Mouse (Mus musculus) CH12.LX (cell line): Measurements from ENCODE around the gene Gsdmc4. TPM values are rescaled to one million over a fixed set of nuclear protein-coding genes. Genes with fewer than 3 reads are reported as not detected.

Experiments
- DNase-seq: peaks from one replicate; pipeline ENCODE4 v3.0.0-alpha.2; 2013; ENCODE audit errors: extremely low read depth
- H3K27ac ChIP-seq: 2 replicates; pipeline ENCODE4 v1.5.1; 2012; ENCODE audit warnings: low read depth, mild to moderate bottlenecking, control low read depth, moderate library complexity; ENCODE audit not compliant: insufficient read depth
- H3K27me3 ChIP-seq: replicated peaks from 2 replicates; pipeline ENCODE3; 2012; ENCODE audit warnings: inconsistent platforms
- H3K36me3 ChIP-seq, 2 experiments: replicated peaks in 1 of 2; 2 replicates each; pipeline versions ENCODE3 to v1.6.1; 2012; ENCODE audit warnings: inconsistent platforms in 1 of 2, low read length in 1 of 2, mild to moderate bottlenecking in 1 of 2, mixed read lengths in 1 of 2, moderate library complexity in 1 of 2; ENCODE audit not compliant: control insufficient read depth in 1 of 2, insufficient read depth in 1 of 2
- H3K4me1 ChIP-seq, 2 experiments: 2 replicates each; pipeline ENCODE4 v1.6.1; 2012; ENCODE audit warnings: inconsistent platforms in 1 of 2, moderate library complexity in 1 of 2; ENCODE audit not compliant: insufficient read depth in 2 of 2, control insufficient read depth in 1 of 2
- H3K4me2 ChIP-seq: 2 replicates; pipeline ENCODE4 v1.6.1; 2012; ENCODE audit warnings: low read depth, mild to moderate bottlenecking, control low read depth; ENCODE audit not compliant: poor library complexity, insufficient read depth, severe bottlenecking
- H3K4me3 ChIP-seq, 3 experiments: fragments of 150-350 bp in 1 of 3; sonication (generic) in 1 of 3; replicated peaks in 1 of 3; 2 replicates each; pipeline versions ENCODE3 to v1.5.1; 2011 to 2012; ENCODE audit warnings: low read depth in 2 of 3, low read length in 2 of 3, mild to moderate bottlenecking in 2 of 3, moderate library complexity in 2 of 3, control low read depth in 1 of 3, improper control_type of control experiment in 1 of 3, inconsistent platforms in 1 of 3, mixed read lengths in 1 of 3; ENCODE audit not compliant: poor library complexity in 1 of 3
- H3K79me2 ChIP-seq: replicated peaks from 2 replicates; pipeline ENCODE4 v1.6.1; 2012; ENCODE audit warnings: mild to moderate bottlenecking, moderate library complexity; ENCODE audit not compliant: control insufficient read depth, poor library complexity, insufficient read depth, severe bottlenecking; ENCODE audit errors: extremely low read depth
- H3K9ac ChIP-seq: 2 replicates; pipeline ENCODE4 v1.6.1; 2012; ENCODE audit warnings: low read depth, mild to moderate bottlenecking, control low read depth, moderate library complexity; ENCODE audit not compliant: insufficient read depth
- H3K9me3 ChIP-seq: replicated peaks from 2 replicates; pipeline ENCODE3; 2012; ENCODE audit warnings: low read length, inconsistent platforms, mixed read lengths
- CHD2 ChIP-seq: IDR thresholded peaks from 2 replicates; pipeline ENCODE4 v1.6.1; 2011; ENCODE audit warnings: low read length, improper control_type of control experiment
- CTCF ChIP-seq, 2 experiments: IDR thresholded peaks in 1 of 2; conservative IDR thresholded peaks in 1 of 2; 2 replicates each; pipeline ENCODE4 v1.5.1; 2011 to 2012; ENCODE audit warnings: low read depth in 2 of 2, low read length in 2 of 2, improper control_type of control experiment in 1 of 2, inconsistent platforms in 1 of 2, mild to moderate bottlenecking in 1 of 2, moderate library complexity in 1 of 2
- ELF1 ChIP-seq: IDR thresholded peaks from 2 replicates; pipeline ENCODE4 v1.6.1; 2014; ENCODE audit warnings: low read depth, mild to moderate bottlenecking, inconsistent platforms, low read length, improper control_type of control experiment
- EP300 ChIP-seq: IDR thresholded peaks from 2 replicates; pipeline ENCODE4 v1.6.1; 2011; ENCODE audit warnings: low read length, improper control_type of control experiment
- ETS1 ChIP-seq: conservative IDR thresholded peaks from 2 replicates; pipeline ENCODE4 v1.6.1; 2012; ENCODE audit warnings: low read depth, mild to moderate bottlenecking, inconsistent platforms, low read length, improper control_type of control experiment, moderate library complexity
- GABPA ChIP-seq: IDR thresholded peaks from 2 replicates; pipeline ENCODE4 v1.6.1; 2012; ENCODE audit warnings: low read depth, low read length, improper control_type of control experiment, inconsistent platforms; ENCODE audit not compliant: insufficient replicate concordance
- IRF4 ChIP-seq: IDR thresholded peaks from 2 replicates; pipeline ENCODE4 v1.6.1; 2014; ENCODE audit warnings: low read depth, mild to moderate bottlenecking, inconsistent platforms, low read length, improper control_type of control experiment
- JUN ChIP-seq: IDR thresholded peaks from 2 replicates; pipeline ENCODE4 v1.6.1; 2011; ENCODE audit warnings: low read depth, mild to moderate bottlenecking, low read length, improper control_type of control experiment, moderate library complexity; ENCODE audit not compliant: insufficient read depth
- MAX ChIP-seq: IDR thresholded peaks from 2 replicates; pipeline ENCODE4 v1.6.1; 2011; ENCODE audit warnings: low read length, improper control_type of control experiment
- MAZ ChIP-seq: IDR thresholded peaks from 2 replicates; pipeline ENCODE4 v1.6.1; 2012; ENCODE audit warnings: low read depth, mild to moderate bottlenecking, inconsistent platforms, low read length, improper control_type of control experiment, moderate library complexity
- NRF1 ChIP-seq: IDR thresholded peaks from 2 replicates; pipeline ENCODE4 v1.6.1; 2014; ENCODE audit warnings: low read depth, mild to moderate bottlenecking, inconsistent platforms, low read length, improper control_type of control experiment, moderate library complexity
- POLR2A ChIP-seq: IDR thresholded peaks from 2 replicates; pipeline ENCODE4 v1.6.1; 2011; ENCODE audit warnings: low read depth, mild to moderate bottlenecking, improper control_type of control experiment, low read length
- RCOR1 ChIP-seq: conservative IDR thresholded peaks from 2 replicates; pipeline ENCODE4 v1.6.1; 2012; ENCODE audit warnings: low read depth, mild to moderate bottlenecking, inconsistent platforms, low read length, improper control_type of control experiment
- SIN3A ChIP-seq: IDR thresholded peaks from 2 replicates; pipeline ENCODE4 v1.6.1; 2012; ENCODE audit warnings: low read length, improper control_type of control experiment, inconsistent platforms
- SMC3 ChIP-seq: IDR thresholded peaks from 2 replicates; pipeline ENCODE4 v1.6.1; 2011; ENCODE audit warnings: low read depth, low read length, improper control_type of control experiment
- TCF12 ChIP-seq: IDR thresholded peaks from 2 replicates; pipeline ENCODE4 v1.6.1; 2014; ENCODE audit warnings: low read depth, mild to moderate bottlenecking, inconsistent platforms, low read length, improper control_type of control experiment
- UBTF ChIP-seq: IDR thresholded peaks from 2 replicates; pipeline ENCODE4 v1.6.1; 2012; ENCODE audit warnings: low read depth, mild to moderate bottlenecking, inconsistent platforms, low read length, improper control_type of control experiment, moderate library complexity
- USF1 ChIP-seq: IDR thresholded peaks from 2 replicates; pipeline ENCODE4 v1.6.1; 2014; ENCODE audit warnings: low read depth, mild to moderate bottlenecking, inconsistent platforms, low read length, improper control_type of control experiment
- ZC3H11A ChIP-seq: IDR thresholded peaks from 2 replicates; pipeline ENCODE4 v1.6.1; 2012; ENCODE audit warnings: low read depth, mild to moderate bottlenecking, inconsistent platforms, low read length, improper control_type of control experiment
- ZKSCAN1 ChIP-seq: IDR thresholded peaks from 2 replicates; pipeline ENCODE4 v1.6.1; 2012; ENCODE audit warnings: low read depth, inconsistent platforms, low read length, improper control_type of control experiment, borderline replicate concordance
- ZNF384 ChIP-seq: IDR thresholded peaks from 2 replicates; pipeline ENCODE4 v1.6.1; 2012; ENCODE audit warnings: low read depth, low read length, improper control_type of control experiment, inconsistent platforms
- dilution Hi-C: fragments of 300-500 bp; cut with MboI; formaldehyde crosslinking; loops from 2 replicates; pipeline ENCODE4 v1.14.3; 2020; ENCODE audit warnings: low sequenced_read_pairs; ENCODE audit not compliant: extremely low pct_unique_long_range_greater_than_20kb, extremely low pct_ligation_motif_present
- in situ Hi-C: fragments of 300-500 bp; cut with MboI; formaldehyde crosslinking; loops from 3 replicates; pipeline ENCODE4 v1.14.3; 2019; ENCODE audit warnings: low sequenced_read_pairs, low pct_ligation_motif_present, low pct_unique_long_range_greater_than_20kb, mixed read lengths
- polyA plus RNA-seq: library from polyadenylated mRNA; unstranded; fragments of >175 nt; gene quantifications from 2 replicates; pipeline ENCODE4 v1.2.1, GENCODE M21; 2012; ENCODE audit warnings: low read depth; ENCODE audit not compliant: insufficient read length
- total RNA-seq, 2 experiments: library from RNA; depleted of rRNA; stranded (reverse); fragments of 300-350 nt in 1 of 2; fragments of >200 nt in 1 of 2; gene quantifications; 2 replicates each; pipeline ENCODE4 v1.2.3; 2012 to 2014

The Gsdmc4 gene
- total and polyA plus RNA-seq, 3 experiments, result 0.11 TPM; not detected in 1

DNA sequence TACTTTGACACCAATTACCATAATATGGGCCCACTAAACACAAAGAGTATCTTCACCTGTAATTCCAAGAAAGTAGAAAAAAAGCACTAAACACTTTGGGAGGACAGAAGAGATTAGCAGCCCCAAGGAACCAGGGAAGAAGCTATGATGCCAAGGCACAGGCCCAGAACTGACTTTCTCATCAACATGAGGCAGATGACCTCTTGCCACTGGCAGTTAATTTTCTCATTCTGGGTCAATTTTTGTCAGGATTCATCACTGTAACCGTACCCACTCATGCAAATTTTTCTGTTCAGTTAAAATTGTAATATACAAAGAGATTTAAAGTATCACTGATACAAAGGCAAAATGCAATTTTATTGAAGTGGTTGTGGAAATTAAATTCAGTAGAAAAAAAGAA, 29.1 kb upstream of the Gsdmc4 start (continued):
- TF ChIP-seq JUN (no peak), ZNF384 (no peak)

DNA sequence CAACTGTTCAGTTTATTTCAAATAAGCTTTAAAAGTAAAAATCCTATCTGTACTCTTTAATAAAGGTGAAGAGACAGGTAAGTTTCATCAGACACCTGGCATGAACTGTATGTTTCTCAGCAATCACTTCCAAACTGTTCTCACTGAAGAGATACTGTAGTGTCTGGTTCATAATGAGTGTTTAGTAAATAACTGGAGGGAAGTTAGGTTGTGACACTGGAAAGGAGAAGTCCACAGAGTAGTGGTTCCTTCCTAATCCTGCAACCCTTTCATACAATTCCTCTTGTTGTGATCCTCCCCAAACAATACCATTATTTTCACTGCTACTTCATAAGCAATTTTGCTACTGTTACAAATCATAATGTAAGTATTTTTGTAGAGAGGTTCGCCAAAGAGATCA, 20.6 kb upstream of the Gsdmc4 start:
- H3K9me3 ChIP-seq, result no peaks in the 10 kb centered on the region
- TF ChIP-seq IRF4, result no peak
- TF ChIP-seq GABPA, result no peak
- no peak for TF ChIP-seq MAX
- no peak overlapping the region for H3K4me3 ChIP-seq
- H3K36me3 ChIP-seq, result peaks cover 49 to 87% of the 10 kb centered on the region in 2 experiments
- no peaks in the 10 kb centered on the region for H3K4me1 ChIP-seq
- H3K9ac ChIP-seq, result no peak overlapping the region
- DNase-seq, result no peak
- H3K4me2 ChIP-seq, result no peak overlapping the region
- no peak overlapping the region for H3K27ac ChIP-seq
- no peaks in the 10 kb centered on the region for H3K79me2 ChIP-seq
- no peaks in the 10 kb centered on the region for H3K27me3 ChIP-seq
- dilution Hi-C loops, result no loop called here
- in situ Hi-C loops, result no loop called here

DNA sequence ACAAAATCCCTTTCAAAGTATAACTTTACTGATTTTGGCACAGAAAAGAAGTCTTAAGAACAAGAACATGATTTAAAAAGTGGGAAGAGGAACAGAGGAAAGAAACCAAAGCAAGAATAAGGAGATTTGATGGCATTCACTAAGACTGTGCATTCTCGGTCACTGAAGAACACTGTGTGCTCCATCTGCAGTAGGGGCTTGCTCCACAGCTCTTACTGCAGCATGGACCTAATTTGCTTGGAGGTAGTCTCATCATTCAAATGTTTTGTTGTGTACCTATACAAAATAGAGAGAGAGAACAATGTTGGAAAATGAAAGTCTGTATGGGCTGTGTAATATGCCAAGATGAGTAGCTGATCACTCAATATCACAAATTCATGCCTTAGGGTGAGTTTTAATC, 19.3 kb upstream of the Gsdmc4 start:
- dilution Hi-C loops, result no loop called here

More for the DNA sequence above, 19.3 kb upstream of the Gsdmc4 start:
- H3K4me3 ChIP-seq, result no peak overlapping the region
- no peak overlapping the region for H3K9ac ChIP-seq
- H3K9me3 ChIP-seq, result no peaks in the 10 kb centered on the region
- H3K27ac ChIP-seq, result no peak overlapping the region
- H3K4me1 ChIP-seq, result no peaks in the 10 kb centered on the region
- no peak for TF ChIP-seq ELF1
- TF ChIP-seq USF1, result no peak
- no peak for TF ChIP-seq MAZ
- TF ChIP-seq ZNF384, result no peak
- no peak for TF ChIP-seq POLR2A
- no peak for TF ChIP-seq ZC3H11A
- no peak for TF ChIP-seq SMC3
- no peak for TF ChIP-seq EP300
- TF ChIP-seq ZKSCAN1, result no peak
- TF ChIP-seq CHD2, result no peak
- no peak for TF ChIP-seq NRF1
- no peak for TF ChIP-seq TCF12
- no peak for TF ChIP-seq SIN3A
- TF ChIP-seq JUN, result no peak
- no peak for TF ChIP-seq UBTF
- no peak for TF ChIP-seq RCOR1
- TF ChIP-seq IRF4, result no peak
- TF ChIP-seq CTCF (conservative IDR thresholded peaks at IDR 0.05 in 1 of 2, IDR thresholded peaks at IDR 0.05 in 1 of 2; ENCODE audit: low read depth in 2 of 2, low read length in 2 of 2), result no peak
- no peak for TF ChIP-seq ETS1
- H3K4me2 ChIP-seq, result no peak overlapping the region
- no peaks in the 10 kb centered on the region for H3K79me2 ChIP-seq
- in situ Hi-C loops, result no loop called here
- no peaks in the 10 kb centered on the region for H3K27me3 ChIP-seq
- H3K36me3 ChIP-seq, result peaks cover 41 to 86% of the 10 kb centered on the region in 2 experiments
- DNase-seq, result no peak
